ENCODE assay signal across 8 mouse cellular contexts in genomic region chr4:148038600-148039253, GRCm38 (mm10). TPM values are rescaled to one million over a fixed set of nuclear protein-coding genes. Genes with fewer than 3 reads are reported as not detected.
DNase-seq lines count a peak whose midpoint lies in the region; ATAC-seq and TF ChIP-seq lines count a peak whose summit lies in the region.

TSS of gene Clcn6 (minus strand) at chr4:148038821.
TSS of gene Mthfr (plus strand) at chr4:148039077.

- DNase-seq in 416B (ENCODE audit: low read depth): peak; percentile 99
- DNase-seq in heart, adult 8-10 months (ENCODE audit: low spot score): peak; percentile 100
- DNase-seq in kidney, adult 9 months: peak; percentile 100
- DNase-seq in limb, embryonic 14.5 days (ENCODE audit: low spot score): peak; percentile 98
- DNase-seq in midbrain, postnatal 0 days (ENCODE audit: low spot score): peak; percentile 100
- DNase-seq in spleen, postnatal 14 days (ENCODE audit: low spot score in 2 of 2): peak; percentile 98 to 99

- no peaks in the 10 kb centered on the region for H3K9me3 ChIP-seq in embryonic facial prominence, embryonic 15.5 days (replicated peaks)
- H3K9me3 ChIP-seq in limb, embryonic 14.5 days (ENCODE audit: control insufficient read depth, low read length): no peaks in the 10 kb centered on the region
- no peaks in the 10 kb centered on the region for H3K9me3 ChIP-seq in midbrain, postnatal 0 days (ENCODE audit: low read length)

- peak; percentile 95 for ATAC-seq in embryonic facial prominence, embryonic 15.5 days (ENCODE audit: insufficient number of reproducible peaks, low FRiP score, low TSS enrichment, low read depth)
- ATAC-seq in limb, embryonic 14.5 days (ENCODE audit: low FRiP score, low read depth): peak; percentile 95
- ATAC-seq in midbrain, postnatal 0 days (ENCODE audit: low FRiP score): peak; percentile 94

- H3K27me3 ChIP-seq in embryonic facial prominence, embryonic 15.5 days: no peaks in the 10 kb centered on the region
- no peaks in the 10 kb centered on the region for H3K27me3 ChIP-seq in limb, embryonic 14.5 days (ENCODE audit: control insufficient read depth, insufficient read depth, low read length)
- H3K27me3 ChIP-seq in midbrain, postnatal 0 days (ENCODE audit: insufficient read depth, low read length): no peaks in the 10 kb centered on the region

- H3K9ac ChIP-seq in embryonic facial prominence, embryonic 15.5 days: peak within 1 kb of the TSS; percentile 60
- H3K9ac ChIP-seq in limb, embryonic 14.5 days (ENCODE audit: low read depth, low read length, severe bottlenecking): peak within 1 kb of the TSS; percentile 73
- H3K9ac ChIP-seq in midbrain, postnatal 0 days (replicated peaks; ENCODE audit: low read length, poor library complexity, severe bottlenecking): peak within 1 kb of the TSS; percentile 91

- H3K36me3 ChIP-seq in embryonic facial prominence, embryonic 15.5 days: peaks cover 12% of the 10 kb centered on the region; the same call in 1 of the 2 replicates
- H3K36me3 ChIP-seq in limb, embryonic 14.5 days (ENCODE audit: control insufficient read depth, insufficient read depth, low read length): peaks cover 32% of the 10 kb centered on the region
- H3K36me3 ChIP-seq in midbrain, postnatal 0 days (ENCODE audit: insufficient read depth, low read length): peaks cover 3% of the 10 kb centered on the region; the same call in 1 of the 2 replicates

- H3K27ac ChIP-seq in bone marrow, adult 2 months (ENCODE audit: control insufficient read depth, insufficient read depth, low read depth, low read length, poor library complexity): peak within 1 kb of the TSS; percentile 93
- H3K27ac ChIP-seq in embryonic facial prominence, embryonic 15.5 days (replicated peaks): peak within 1 kb of the TSS; percentile 88
- H3K27ac ChIP-seq in limb, embryonic 14.5 days (replicated peaks; ENCODE audit: low read depth, low read length): peak within 1 kb of the TSS; percentile 78
- H3K27ac ChIP-seq in midbrain, postnatal 0 days (ENCODE audit: low read depth, low read length): peak within 1 kb of the TSS; percentile 92

- TF ChIP-seq CTCF in bone marrow, adult 2 months (IDR thresholded peaks at IDR 0.05; ENCODE audit: control insufficient read depth, insufficient read depth, low read length): no peak
- no peak for TF ChIP-seq CTCF in midbrain, postnatal 0 days (IDR thresholded peaks at IDR 0.05)

- H3K4me1 ChIP-seq in bone marrow, adult 2 months (ENCODE audit: control insufficient read depth, insufficient read depth, low read length): peaks cover 3% of the 10 kb centered on the region; the same call in 1 of the 2 replicates
- H3K4me1 ChIP-seq in embryonic facial prominence, embryonic 15.5 days: peaks cover 47% of the 10 kb centered on the region
- H3K4me1 ChIP-seq in limb, embryonic 14.5 days (ENCODE audit: control insufficient read depth, insufficient read depth, low read length): peaks cover 31% of the 10 kb centered on the region
- peaks cover 20% of the 10 kb centered on the region for H3K4me1 ChIP-seq in midbrain, postnatal 0 days (ENCODE audit: insufficient read depth, low read length)

- peak within 1 kb of the TSS; percentile 82 for H3K4me2 ChIP-seq in embryonic facial prominence, embryonic 15.5 days (replicated peaks)
- peak within 1 kb of the TSS; percentile 68 for H3K4me2 ChIP-seq in limb, embryonic 14.5 days (replicated peaks; ENCODE audit: low read depth, low read length, severe bottlenecking)
- peak within 1 kb of the TSS; percentile 77 for H3K4me2 ChIP-seq in midbrain, postnatal 0 days (ENCODE audit: low read depth, low read length, poor library complexity, severe bottlenecking)

- peak; percentile 75 for TF ChIP-seq POLR2A in bone marrow, adult 2 months (IDR thresholded peaks at IDR 0.05; ENCODE audit: borderline replicate concordance, control insufficient read depth, low read depth, low read length)
- TF ChIP-seq POLR2A in limb, embryonic 14.5 days (IDR thresholded peaks at IDR 0.05; ENCODE audit: borderline replicate concordance, extremely low read depth, insufficient read depth, insufficient read length): 0 out of 2 replicates have a peak, but pooled peaks have one; percentile 40

- peak within 1 kb of the TSS; percentile 85 for H3K4me3 ChIP-seq in bone marrow, adult 2 months (replicated peaks; ENCODE audit: control insufficient read depth, low read depth, low read length)
- H3K4me3 ChIP-seq in embryonic facial prominence, embryonic 15.5 days (replicated peaks): peak within 1 kb of the TSS; percentile 84
- H3K4me3 ChIP-seq in limb, embryonic 14.5 days (replicated peaks; ENCODE audit: low read length): peak within 1 kb of the TSS; percentile 80
- peak within 1 kb of the TSS; percentile 83 for H3K4me3 ChIP-seq in midbrain, postnatal 0 days (ENCODE audit: low read depth, low read length)

- under 1% methylated on average over 54 of the region's 54 CpGs for WGBS in bone marrow, adult 2 months
- under 1% methylated on average over 54 of the region's 54 CpGs for WGBS in embryonic facial prominence, embryonic 15.5 days
- WGBS in limb, embryonic 14.5 days: under 1% methylated on average over 44 of the region's 54 CpGs
- under 1% methylated on average over 54 of the region's 54 CpGs for WGBS in midbrain, postnatal 0 days

RNA-seq across cellular contexts. Expression of gene Clcn6, which starts in this region (rescaled TPM):
- polyA plus RNA-seq in bone marrow, adult 2 months (2011; ENCODE audit: insufficient read depth, insufficient read length, low replicate concordance, missing spikeins): 3.4 and 6.8 TPM in 2 replicates
- polyA plus RNA-seq in embryonic facial prominence, embryonic 15.5 days (2015; fragmentation: Nextera tagmentation; extraction: Ambion mirVana): 6.3 and 7.6 TPM in 2 replicates
- total RNA-seq in heart, adult 8-10 months (2022): 1 to 10 TPM; 7.1 to 9.8 (median 8.9) TPM
- polyA plus RNA-seq in limb, embryonic 14.5 days (2012; rRNA removed): 22.5 and 28.1 TPM in 2 replicates
- 5.2 and 6.9 TPM in 2 replicates for polyA plus RNA-seq in limb, embryonic 14.5 days (2014; fragmentation: Nextera tagmentation; extraction: Ambion mirVana)
- 58.2 and 64.9 TPM in 2 replicates for total RNA-seq in midbrain, postnatal 0 days (2014; rRNA removed)
- 26.1 and 26.5 TPM in 2 replicates for polyA plus RNA-seq in midbrain, postnatal 0 days (2015; fragmentation: Nextera tagmentation; extraction: Ambion mirVana)

RNA-seq across cellular contexts. Expression of gene Mthfr, which starts in this region (rescaled TPM):
- polyA plus RNA-seq in bone marrow, adult 2 months (2011; ENCODE audit: insufficient read depth, insufficient read length, low replicate concordance, missing spikeins): 5.2 and 9.6 TPM in 2 replicates
- 21.3 and 24.9 TPM in 2 replicates for polyA plus RNA-seq in embryonic facial prominence, embryonic 15.5 days (2015; fragmentation: Nextera tagmentation; extraction: Ambion mirVana)
- 1 to 10 TPM; 8.0 to 9.8 (median 8.6) TPM for total RNA-seq in heart, adult 8-10 months (2022)
- 37.4 and 44.8 TPM in 2 replicates for polyA plus RNA-seq in limb, embryonic 14.5 days (2012; rRNA removed)
- 18.9 and 21.0 TPM in 2 replicates for polyA plus RNA-seq in limb, embryonic 14.5 days (2014; fragmentation: Nextera tagmentation; extraction: Ambion mirVana)
- total RNA-seq in midbrain, postnatal 0 days (2014; rRNA removed): 34.4 and 51.1 TPM in 2 replicates
- polyA plus RNA-seq in midbrain, postnatal 0 days (2015; fragmentation: Nextera tagmentation; extraction: Ambion mirVana): 10.1 and 12.4 TPM in 2 replicates

Comparison
In these comparisons a context has a peak if more than half of its experiments do, and no peak if none do; other contexts are left out.
1. Peak in every context shown above with its lines: DNase-seq, ATAC-seq, H3K4me3 ChIP-seq and H3K27ac ChIP-seq.